Mouse (Mus musculus) olfactory bulb, adult 2 months (tissue): ENCODE results near the gene Arl4a.

Source experiments
- CTCF ChIP-seq: fragments of 200-500 bp; IDR thresholded peaks from 2 replicates; pipeline ENCODE4 v1.5.1; 2012; ENCODE audit warnings: low read depth, mild to moderate bottlenecking, low read length, moderate library complexity; ENCODE audit not compliant: insufficient read depth
- POLR2A ChIP-seq: fragments of 200-500 bp; IDR thresholded peaks from 2 replicates; pipeline ENCODE4 v1.6.1; 2012; ENCODE audit warnings: mild to moderate bottlenecking, low read depth, low read length, moderate library complexity; ENCODE audit not compliant: insufficient read depth

DNA sequence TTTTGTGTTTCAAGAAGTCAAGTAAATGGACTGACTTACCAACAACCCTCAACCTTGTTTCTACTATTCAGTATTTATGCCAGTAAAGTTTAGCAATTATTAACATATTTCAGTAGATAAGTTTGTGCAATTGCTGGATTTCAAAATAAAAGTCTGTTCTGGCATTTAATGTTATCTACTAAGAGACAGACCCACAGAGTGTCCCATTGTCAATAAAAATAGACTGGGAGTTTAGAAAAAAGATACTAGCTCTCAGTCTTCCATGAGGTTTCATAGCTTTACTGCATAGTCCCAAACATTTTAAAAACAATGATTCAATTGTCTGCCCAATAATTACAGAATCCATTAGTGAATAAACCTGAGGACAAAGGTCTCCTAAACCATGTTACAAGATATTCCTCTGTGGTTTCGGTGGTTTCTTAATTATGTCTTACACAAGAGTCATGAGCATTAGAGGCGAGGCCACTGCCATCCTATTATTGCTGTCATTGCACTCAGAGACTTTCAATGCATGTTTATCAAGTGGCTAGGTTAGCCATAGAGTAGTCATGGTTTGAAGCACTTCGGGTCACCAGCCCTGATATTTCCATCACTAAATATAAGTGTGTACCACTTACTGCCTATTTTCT, 14.7 kb downstream of the Arl4a start:
- TF ChIP-seq POLR2A, result no peak
- no peak for TF ChIP-seq CTCF
